Mouse (Mus musculus): ENCODE results near the gene Per2. TPM values are rescaled to one million over a fixed set of nuclear protein-coding genes. Genes with fewer than 3 reads are reported as not detected.

The Per2 gene
- total RNA-seq, 2 experiments from 2014 or later, result 8.5 to 11.2 TPM

- DNase-seq, result no peak
Observed at GRCm38 (mm10) chr1:91430761-91431160, 28.4 kb downstream of the Per2 start.

GRCm38 (mm10) chr1:91429212-91429611, 29.9 kb downstream of the Per2 start:
- DNase-seq, result no peak

- DNase-seq, result peak; percentile 92
Observed at GRCm38 (mm10) chr1:91428614-91429013, 30.5 kb downstream of the Per2 start.

GRCm38 (mm10) chr1:91426397-91426796, 32.7 kb downstream of the Per2 start:
- no peak for DNase-seq

- no peak for DNase-seq
Observed at GRCm38 (mm10) chr1:91420601-91421065, 38.5 kb downstream of the Per2 start.

- DNase-seq, result no peak
Observed at GRCm38 (mm10) chr1:91419862-91420600, 39.1 kb downstream of the Per2 start.

- no peak for DNase-seq
Observed at GRCm38 (mm10) chr1:91417991-91418390, 41.1 kb downstream of the Per2 start.

GRCm38 (mm10) chr1:91415311-91415710, 43.8 kb downstream of the Per2 start:
- DNase-seq, result no peak

- DNase-seq, result no peak
Observed at GRCm38 (mm10) chr1:91414903-91415302, 44.2 kb downstream of the Per2 start.

GRCm38 (mm10) chr1:91413898-91414594, 45.1 kb downstream of the Per2 start, which contains the start of gene Hes6:
Gene Hes6, minus strand, starts transcription at chr1:91414038.
- peak; percentile 90 for DNase-seq

- peak; percentile 30 for DNase-seq
Observed at GRCm38 (mm10) chr1:91413536-91413897, 45.6 kb downstream of the Per2 start.

GRCm38 (mm10) chr1:91413030-91413506, 46.1 kb downstream of the Per2 start:
- peak; percentile 95 for DNase-seq

- DNase-seq, result peak; percentile 46
Observed at GRCm38 (mm10) chr1:91412286-91413029, 46.7 kb downstream of the Per2 start.

- no peak for DNase-seq
Observed at GRCm38 (mm10) chr1:91411631-91412285, 47.4 kb downstream of the Per2 start.

- DNase-seq, result no peak
Observed at GRCm38 (mm10) chr1:91407819-91408218, 51.3 kb downstream of the Per2 start.

GRCm38 (mm10) chr1:91405406-91406169, 53.5 kb downstream of the Per2 start:
- peak; percentile 30 for DNase-seq

GRCm38 (mm10) chr1:91404976-91405375, 54.1 kb downstream of the Per2 start:
- DNase-seq, result no peak

- DNase-seq, result peak; percentile 86
Observed at GRCm38 (mm10) chr1:91398260-91399062, 60.7 kb downstream of the Per2 start, which contains the start of gene Ilkap. Gene Ilkap, minus strand, starts transcription at chr1:91398815.

- peak; percentile 25 for DNase-seq
Observed at GRCm38 (mm10) chr1:91397927-91398259, 61.2 kb downstream of the Per2 start.

GRCm38 (mm10) chr1:91390369-91390768, 68.8 kb downstream of the Per2 start:
- no peak for DNase-seq

GRCm38 (mm10) chr1:91381091-91381471, 78.0 kb downstream of the Per2 start:
- no peak for DNase-seq

Measured in heart, postnatal 4 days (tissue).